Mouse (Mus musculus) MEL (cell line): ENCODE results near the gene Gm9833.

Experiments used
- EP300 ChIP-seq, 2 experiments: IDR thresholded peaks; 2 replicates each; pipeline ENCODE4 v1.6.1; 2011; ENCODE audit warnings: improper control_type of control experiment in 2 of 2, low read length in 2 of 2, low read depth in 1 of 2, mild to moderate bottlenecking in 1 of 2
- USF1 ChIP-seq: IDR thresholded peaks from 2 replicates; pipeline ENCODE4 v1.6.1; 2014; ENCODE audit warnings: low read depth, mild to moderate bottlenecking, inconsistent platforms, low read length, improper control_type of control experiment, moderate library complexity

GRCm38 (mm10) chr3:10111570-10111969 lies 23.7 kb downstream of the Gm9833 start:
- TF ChIP-seq USF1 (no peak), EP300 (IDR thresholded peaks at IDR 0.05; ENCODE audit: low read depth in 1 of 2, low read length in 2 of 2) (no peak)
